Mouse (Mus musculus): ENCODE measurements around the gene Cacna1i.

The Cacna1i gene

GRCm38 (mm10) chr15:80413988-80414721 lies 127.1 kb downstream of the Cacna1i start:
- DNase-seq: no peak

- DNase-seq: no peak
These were observed 128.1 kb downstream of the Cacna1i start for GRCm38 (mm10) chr15:80415132-80415531.

- no peak for DNase-seq
These were observed 130.0 kb downstream of the Cacna1i start for GRCm38 (mm10) chr15:80417066-80417465.

GRCm38 (mm10) chr15:80418146-80418545 lies 131.1 kb downstream of the Cacna1i start:
- DNase-seq: no peak

- no peak for DNase-seq
These were observed 143.3 kb downstream of the Cacna1i start for GRCm38 (mm10) chr15:80430324-80430723.

- DNase-seq: no peak
These were observed 149.9 kb downstream of the Cacna1i start for GRCm38 (mm10) chr15:80436961-80437360.

GRCm38 (mm10) chr15:80437996-80438395 lies 151.0 kb downstream of the Cacna1i start:
- no peak for DNase-seq

- peak; percentile 66 for DNase-seq
These were observed 151.4 kb downstream of the Cacna1i start for GRCm38 (mm10) chr15:80438423-80438822.

- DNase-seq: no peak
These were observed 153.2 kb downstream of the Cacna1i start for GRCm38 (mm10) chr15:80440195-80440594.

- no peak for DNase-seq
These were observed 159.1 kb downstream of the Cacna1i start for GRCm38 (mm10) chr15:80445956-80446687.
